Mouse (Mus musculus) stomach, postnatal 0 days (tissue): Measurements from ENCODE around the gene Pef1. TPM values are rescaled to one million over a fixed set of nuclear protein-coding genes. Genes with fewer than 3 reads are reported as not detected.

ENCODE experiments used
- ATAC-seq: fragments of 200-750 bp; cut with Nextera tagmentation; 2 replicates; pipeline ENCODE4 v1.8.0; 2017; ENCODE audit not compliant: low FRiP score, low TSS enrichment
- DNase-seq: peaks from one replicate; pipeline ENCODE4 v3.0.0-alpha.2; 2016; ENCODE audit warnings: low spot score
- H3K27ac ChIP-seq: fragments of 300-500 bp; sonication (generic); replicated peaks from 2 replicates; pipeline ENCODE4 v1.5.1; 2014; ENCODE audit warnings: mild to moderate bottlenecking, control low read depth
- H3K27me3 ChIP-seq: fragments of 300-500 bp; sonication (generic); 2 replicates; pipeline ENCODE4 v1.6.1; 2014; ENCODE audit warnings: low read length; ENCODE audit not compliant: control insufficient read depth, insufficient read depth
- H3K36me3 ChIP-seq: fragments of 300-500 bp; sonication (generic); 2 replicates; pipeline ENCODE4 v1.6.1; 2014; ENCODE audit warnings: low read length, mixed read lengths; ENCODE audit not compliant: control insufficient read depth, insufficient read depth
- H3K4me1 ChIP-seq: fragments of 300-500 bp; sonication (generic); replicated peaks from 2 replicates; pipeline ENCODE4 v1.6.1; 2014; ENCODE audit warnings: antibody characterized with exemption; ENCODE audit not compliant: control insufficient read depth, insufficient read depth
- H3K4me2 ChIP-seq: fragments of 300-500 bp; sonication (generic); replicated peaks from 2 replicates; pipeline ENCODE4 v1.6.1; 2014; ENCODE audit warnings: low read depth, mild to moderate bottlenecking, control low read depth, moderate library complexity
- H3K4me3 ChIP-seq: fragments of 300-500 bp; sonication (generic); 2 replicates; pipeline ENCODE4 v1.5.1; 2014; ENCODE audit warnings: low read depth, low read length, control low read depth
- H3K9ac ChIP-seq: fragments of 300-500 bp; sonication (generic); 2 replicates; pipeline ENCODE4 v1.6.1; 2014; ENCODE audit warnings: mild to moderate bottlenecking, low read length, control low read depth, mixed read lengths
- H3K9me3 ChIP-seq: fragments of 300-500 bp; sonication (generic); 2 replicates; pipeline ENCODE4 v1.6.1; 2016; ENCODE audit warnings: low read length; ENCODE audit not compliant: control insufficient read depth
- CTCF ChIP-seq: IDR thresholded peaks from 2 replicates; pipeline ENCODE4 v1.5.1; 2016; ENCODE audit warnings: antibody characterized with exemption, low read depth, mild to moderate bottlenecking, moderate library complexity
- EP300 ChIP-seq: optimal IDR thresholded peaks from 2 replicates; pipeline ENCODE3; 2016; ENCODE audit warnings: antibody characterized with exemption
- WGBS: fragments of 180-500 bp; shearing (Covaris S2); extraction: QIAGEN DNeasy Blood & Tissue Kit; methylation state at CpG from one replicate; pipeline ENCODE4 v1.1.7; 2014; 5-methylcytosine and 5-hydroxymethylcytosine counted together
- polyA plus RNA-seq: library from polyadenylated mRNA; unstranded; fragments of >200 nt; fragmentation: Nextera tagmentation; extraction: Ambion mirVana; gene quantifications from 2 replicates; pipeline ENCODE4 v1.2.1, GENCODE M21; 2015

Pef1 gene
- polyA plus RNA-seq, 1 experiment from 2014 or later: 64.7 TPM

DNA sequence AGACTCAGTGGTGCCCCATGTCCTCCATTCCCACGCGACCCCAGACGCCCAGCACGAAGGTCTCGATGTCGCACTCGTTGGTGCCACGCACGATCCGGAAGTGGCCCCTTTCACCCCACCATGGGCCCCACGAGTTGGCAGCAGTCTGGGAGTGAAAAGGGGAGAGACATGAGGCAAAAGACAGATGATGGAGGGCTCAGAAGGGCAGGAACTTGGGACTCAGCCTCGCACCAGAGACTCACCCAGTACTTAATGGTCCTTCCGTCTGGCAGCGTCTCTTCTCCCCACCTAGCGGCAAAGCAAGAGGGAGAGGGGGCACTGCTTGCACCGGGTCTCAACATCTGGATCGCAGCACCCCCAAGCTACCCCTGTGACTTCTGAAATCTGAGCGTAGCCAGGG is 63.7 kb downstream of the Pef1 start:
- DNase-seq (no peak), ATAC-seq (no peak)
- Histone ChIP-seq H3K27me3 (no peaks in the 10 kb centered on the region), H3K4me1 (peaks cover 19% of the 10 kb centered on the region), H3K4me3 (no peak overlapping the region), H3K9ac (no peak overlapping the region), H3K9me3 (no peaks in the 10 kb centered on the region), H3K36me3 (peaks cover 3% of the 10 kb centered on the region; the same call in 1 of the 2 replicates), H3K27ac (0 out of 2 replicates have a peak overlapping the region, but pooled peaks have one; percentile 8), H3K4me2 (no peak overlapping the region)
- WGBS: 81% methylated on average over 18 of the region's 18 CpGs
- TF ChIP-seq EP300 (no peak), CTCF (no peak)

DNA sequence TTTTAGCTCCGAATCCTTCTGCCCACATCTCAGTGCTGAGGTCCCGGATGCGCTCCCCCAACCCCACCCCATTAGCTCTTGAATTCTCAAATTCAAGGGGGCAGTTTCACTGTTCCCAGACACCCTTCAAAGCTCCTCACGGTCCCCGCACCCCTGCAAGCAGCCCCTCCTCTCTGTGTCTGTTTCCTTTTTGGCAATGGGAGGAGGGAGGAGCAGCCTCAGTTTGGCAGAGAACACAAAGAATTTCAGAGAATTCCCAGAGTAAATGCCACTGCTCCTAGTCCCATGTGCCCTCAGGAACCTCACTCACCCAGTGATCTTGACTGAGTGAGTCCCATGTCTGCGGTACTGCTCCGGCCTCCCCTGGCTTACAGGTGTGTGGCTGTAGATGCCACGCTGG is 64.2 kb downstream of the Pef1 start:
- Histone ChIP-seq H3K27me3 (no peaks in the 10 kb centered on the region), H3K4me2 (no peak overlapping the region), H3K36me3 (peaks cover 3% of the 10 kb centered on the region; the same call in 1 of the 2 replicates), H3K4me3 (no peak overlapping the region), H3K27ac (0 out of 2 replicates have a peak overlapping the region, but pooled peaks have one; percentile 8), H3K9me3 (no peaks in the 10 kb centered on the region), H3K9ac (no peak overlapping the region), H3K4me1 (peaks cover 20% of the 10 kb centered on the region)
- 55% methylated on average over 8 of the region's 8 CpGs for WGBS
- no peak for DNase-seq
- TF ChIP-seq CTCF: no peak
- TF ChIP-seq EP300: no peak
- ATAC-seq: no peak

DNA sequence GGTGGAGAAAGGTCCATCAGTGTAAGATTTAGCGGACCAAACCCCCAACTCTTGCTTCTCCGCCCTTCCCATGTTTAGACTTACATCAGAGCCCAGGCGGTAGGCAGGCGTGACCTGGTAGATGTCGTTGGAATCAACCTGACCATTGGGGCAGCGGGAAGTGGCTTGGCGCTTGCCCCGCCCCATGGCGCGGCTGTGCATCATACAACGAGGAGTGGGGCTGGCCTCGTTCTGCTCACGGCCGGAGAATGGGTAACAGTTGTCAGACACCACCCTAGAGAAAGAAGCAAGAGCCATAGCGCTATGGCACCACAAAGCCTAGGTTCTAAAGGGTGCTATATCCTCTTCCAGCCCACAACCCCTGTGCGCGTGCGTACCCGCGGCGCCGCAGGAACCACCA is 65.0 kb downstream of the Pef1 start:
- Histone ChIP-seq H3K27ac (peak overlapping the region; percentile 78), H3K4me1 (peaks cover 24% of the 10 kb centered on the region), H3K4me2 (0 out of 2 replicates have a peak overlapping the region, but pooled peaks have one; percentile 37), H3K9me3 (no peaks in the 10 kb centered on the region), H3K27me3 (no peaks in the 10 kb centered on the region), H3K4me3 (no peak overlapping the region), H3K36me3 (peaks cover 3% of the 10 kb centered on the region; the same call in 1 of the 2 replicates), H3K9ac (no peak overlapping the region)
- peak; percentile 72 for DNase-seq
- TF ChIP-seq EP300 (no peak), CTCF (no peak)
- WGBS: 61% methylated on average over 22 of the region's 22 CpGs
- no peak for ATAC-seq

DNA sequence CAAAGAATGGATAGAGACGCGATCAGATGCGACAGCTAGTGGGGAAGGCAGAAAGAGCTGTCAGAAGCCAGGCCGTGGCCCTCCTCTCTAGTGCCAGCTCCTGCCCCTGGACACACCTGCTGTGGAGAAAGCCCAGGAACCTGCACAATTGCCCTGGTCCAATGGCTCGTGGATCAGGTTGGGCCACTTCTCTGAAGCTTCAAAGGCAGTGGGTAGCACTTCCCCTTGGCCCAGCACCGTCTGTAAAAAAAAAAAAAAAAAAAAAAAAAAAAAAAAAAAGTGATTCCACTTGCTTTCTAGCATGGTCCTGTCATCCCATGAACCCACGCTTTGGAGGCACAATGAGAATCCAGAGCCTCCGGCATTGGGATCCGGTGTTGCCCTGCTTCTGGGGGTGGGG is 65.5 kb downstream of the Pef1 start:
- no peak overlapping the region for H3K9ac ChIP-seq
- peaks cover 3% of the 10 kb centered on the region; the same call in 1 of the 2 replicates for H3K36me3 ChIP-seq
- no peaks in the 10 kb centered on the region for H3K27me3 ChIP-seq
- TF ChIP-seq EP300: no peak
- TF ChIP-seq CTCF: no peak
- no peak overlapping the region for H3K4me3 ChIP-seq
- ATAC-seq (peak; percentile 17; the same call in 1 of the 2 replicates), DNase-seq (peak; percentile 63)
- H3K4me2 ChIP-seq: peak overlapping the region; percentile 37; the same call in 1 of the 2 replicates
- peak overlapping the region; percentile 78 for H3K27ac ChIP-seq
- peaks cover 26% of the 10 kb centered on the region for H3K4me1 ChIP-seq
- WGBS: 41% methylated on average over 9 of the region's 9 CpGs
- no peaks in the 10 kb centered on the region for H3K9me3 ChIP-seq

DNA sequence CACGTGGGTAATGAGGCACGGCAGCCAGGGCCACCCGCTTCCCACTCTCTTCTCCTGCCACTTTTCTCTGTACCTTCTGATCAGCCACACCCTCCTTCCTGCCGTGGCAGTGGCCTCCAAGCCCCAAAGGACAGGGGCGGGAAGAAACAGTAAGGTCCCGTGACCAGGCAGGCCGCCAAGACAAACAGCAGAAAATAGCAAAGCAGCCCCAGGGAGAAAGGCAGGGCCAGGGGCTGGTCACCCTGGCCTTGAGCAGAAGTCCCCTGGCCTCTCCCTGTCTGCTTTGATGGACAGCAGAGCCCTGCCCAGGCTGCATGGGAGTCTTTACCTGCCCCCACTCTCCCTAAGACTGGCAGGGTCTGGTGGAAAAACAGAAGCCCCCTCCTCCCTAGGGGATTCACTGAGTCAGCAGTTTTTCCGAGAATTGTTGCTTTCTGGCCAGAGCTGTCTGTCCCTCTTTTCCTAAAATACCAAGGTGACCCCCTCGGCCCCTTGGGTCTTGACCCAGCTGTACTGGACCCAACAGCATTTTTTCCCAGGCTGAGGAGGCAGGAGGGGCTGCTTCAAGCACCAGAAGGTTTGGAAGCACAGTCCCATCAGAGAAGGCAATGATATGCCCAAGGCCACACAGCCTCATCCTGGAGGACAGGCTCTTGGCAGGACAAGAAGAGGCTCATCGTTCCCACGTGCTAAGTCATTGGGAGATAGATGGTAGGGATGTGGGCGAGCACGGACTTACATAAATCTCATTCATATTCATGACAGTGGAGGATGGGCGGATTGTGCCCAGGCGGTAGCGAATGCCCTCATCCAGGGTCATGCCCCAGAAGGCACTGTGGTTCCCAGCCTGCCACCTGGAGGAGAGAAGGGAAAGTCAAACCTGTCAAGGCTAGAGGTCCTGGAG is 66.2 kb downstream of the Pef1 start:
- TF ChIP-seq CTCF: peak; percentile 58
- no peak for TF ChIP-seq EP300
- Histone ChIP-seq H3K27me3 (no peaks in the 10 kb centered on the region), H3K36me3 (peaks cover 3% of the 10 kb centered on the region; the same call in 1 of the 2 replicates), H3K9ac (0 out of 2 replicates have a peak overlapping the region, but pooled peaks have one; percentile 18), H3K4me3 (no peak overlapping the region), H3K4me2 (peak overlapping the region; percentile 37; the same call in 1 of the 2 replicates), H3K9me3 (no peaks in the 10 kb centered on the region), H3K4me1 (peaks cover 21% of the 10 kb centered on the region), H3K27ac (peak overlapping the region; percentile 78)
- ATAC-seq: peak; percentile 57
- 28% methylated on average over 16 of the region's 16 CpGs for WGBS
- DNase-seq: peak; percentile 95
